Mouse (Mus musculus): ENCODE measurements around the gene Gm21776. TPM values are rescaled to one million over a fixed set of nuclear protein-coding genes. Genes with fewer than 3 reads are reported as not detected.

Gm21776 gene
- polyA plus RNA-seq (2014; fragmentation: Illumina TruSeq; extraction: RNeasy Lipid Tissue Mini Kit (QIAGEN cat#74804); ENCODE audit: low read depth, low replicate concordance): not detected

GRCm38 (mm10) chrY:76378362-76378761 is at the start of gene Gm21776:
Gene Gm21776 (plus strand): TSS chrY:76378662.

